Mouse (Mus musculus) heart, adult 11 months (tissue): ENCODE measurements around the gene Smyd4.

Experiments used
- DNase-seq: peaks from one replicate; pipeline ENCODE4 v3.0.0; 2022

Smyd4 gene

DNA sequence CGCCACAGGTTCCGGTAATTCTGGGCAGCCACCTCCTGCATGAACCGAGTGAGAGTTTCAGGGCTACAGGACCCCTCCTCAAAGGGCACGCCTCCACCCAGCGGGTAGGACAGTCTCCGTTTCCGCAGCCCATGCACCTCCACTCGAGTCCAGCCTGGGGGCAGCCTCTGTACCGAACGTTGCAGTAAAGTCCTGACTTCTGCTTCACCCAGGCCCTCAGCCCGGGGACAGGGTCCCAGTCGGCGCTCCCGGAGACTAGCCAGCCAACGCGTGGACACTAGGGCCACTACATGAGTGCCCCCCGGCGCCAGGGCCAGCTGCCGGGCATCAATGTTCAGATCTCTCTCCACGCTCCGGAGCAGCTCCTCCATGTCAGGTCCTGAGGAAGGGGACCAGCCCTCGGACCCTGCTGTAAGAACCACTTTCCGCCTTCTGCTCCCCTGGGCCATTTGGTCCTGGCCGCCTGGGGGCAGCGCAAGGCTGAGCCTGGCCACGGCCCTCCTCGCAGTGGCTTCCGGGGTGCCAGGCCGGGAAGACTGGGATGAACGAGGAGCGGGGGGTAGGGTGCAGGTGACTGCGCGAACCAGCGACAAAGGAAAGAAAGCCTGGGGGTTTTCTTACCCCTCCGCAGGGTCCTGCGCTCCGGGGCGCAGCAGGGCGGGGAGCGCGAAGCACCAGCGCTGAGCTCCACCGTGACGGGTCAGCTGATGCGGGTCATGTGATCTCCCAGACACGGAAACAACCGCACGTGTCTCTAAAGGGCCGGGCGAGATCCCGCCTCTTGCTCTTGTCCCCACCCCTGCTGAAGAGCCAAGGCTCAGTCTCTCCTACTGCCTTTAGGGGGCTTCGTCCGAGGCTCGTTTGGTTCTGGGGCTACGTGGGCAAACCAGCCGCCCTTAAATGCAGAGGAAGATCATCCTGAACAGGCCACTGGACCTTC lies 106.0 kb downstream of the Smyd4 start, which contains the start of gene Wdr81:
Wdr81 (minus strand) TSS at position 727 of the 940 bp plus-strand sequence.
- peak; percentile 99 for DNase-seq
